Mouse (Mus musculus) B cell, adult 2 months (primary cell): ENCODE results near the gene Rtp3.

Experiments used
- DNase-seq, 2 experiments: peaks; one replicate each; pipeline ENCODE4 v3.0.0; 2022

Rtp3 gene

GRCm38 (mm10) chr9:110990204-110990603, at the start of gene Rtp3:
Rtp3 (minus strand) TSS chr9:110990583.
- no peak for DNase-seq

- no peak for DNase-seq
Observed at GRCm38 (mm10) chr9:111039966-111040365, 49.6 kb upstream of the Rtp3 start.

GRCm38 (mm10) chr9:111033717-111034116, 43.3 kb upstream of the Rtp3 start:
- DNase-seq, result no peak

- DNase-seq, result no peak
Observed at GRCm38 (mm10) chr9:111026791-111027190, 36.4 kb upstream of the Rtp3 start.

GRCm38 (mm10) chr9:111019022-111019421, 28.6 kb upstream of the Rtp3 start, which contains the start of gene Ltf:
Ltf (plus strand) TSS chr9:111019271.
- DNase-seq, result no peak

- DNase-seq, result peak in 1 of 2 experiments; percentile 9
Observed at GRCm38 (mm10) chr9:111015658-111016057, 25.3 kb upstream of the Rtp3 start.

GRCm38 (mm10) chr9:111012041-111012440, 21.7 kb upstream of the Rtp3 start:
- DNase-seq, result no peak

GRCm38 (mm10) chr9:111011550-111011949, 21.2 kb upstream of the Rtp3 start:
- no peak for DNase-seq

- DNase-seq, result no peak
Observed at GRCm38 (mm10) chr9:111009763-111010162, 19.4 kb upstream of the Rtp3 start.

GRCm38 (mm10) chr9:111006544-111006943, 16.2 kb upstream of the Rtp3 start:
- no peak for DNase-seq

- DNase-seq, result no peak
Observed at GRCm38 (mm10) chr9:111003279-111003678, 12.9 kb upstream of the Rtp3 start.

- no peak for DNase-seq
Observed at GRCm38 (mm10) chr9:111001621-111002020, 11.2 kb upstream of the Rtp3 start.

- no peak for DNase-seq
Observed at GRCm38 (mm10) chr9:110999856-111000255, 9.5 kb upstream of the Rtp3 start.

GRCm38 (mm10) chr9:110999056-110999455, 8.7 kb upstream of the Rtp3 start:
- no peak for DNase-seq

GRCm38 (mm10) chr9:110997245-110997644, 6.9 kb upstream of the Rtp3 start:
- peak; percentile 81 to 83 for DNase-seq

GRCm38 (mm10) chr9:110994716-110995172, 4.4 kb upstream of the Rtp3 start:
- peak; percentile 74 to 76 for DNase-seq

- no peak for DNase-seq
Observed at GRCm38 (mm10) chr9:110993281-110993709, 2.9 kb upstream of the Rtp3 start.

GRCm38 (mm10) chr9:110989543-110989942, 840 bp downstream of the Rtp3 start:
- no peak for DNase-seq

GRCm38 (mm10) chr9:110989141-110989540, 1.2 kb downstream of the Rtp3 start:
- DNase-seq, result no peak

GRCm38 (mm10) chr9:110988078-110988477, 2.3 kb downstream of the Rtp3 start:
- no peak for DNase-seq

- no peak for DNase-seq
Observed at GRCm38 (mm10) chr9:110987331-110987730, 3.1 kb downstream of the Rtp3 start.

- peak; percentile 15 to 37 for DNase-seq
Observed at GRCm38 (mm10) chr9:110985951-110986350, 4.4 kb downstream of the Rtp3 start.

- no peak for DNase-seq
Observed at GRCm38 (mm10) chr9:110985541-110985940, 4.8 kb downstream of the Rtp3 start.

- no peak for DNase-seq
Observed at GRCm38 (mm10) chr9:110984096-110984495, 6.3 kb downstream of the Rtp3 start.

GRCm38 (mm10) chr9:110982351-110982750, 8.0 kb downstream of the Rtp3 start:
- DNase-seq, result no peak

- no peak for DNase-seq
Observed at GRCm38 (mm10) chr9:110979411-110979810, 11.0 kb downstream of the Rtp3 start.
